Mouse (Mus musculus) lung, embryonic 14.5 days (tissue): ENCODE measurements around the gene Gm20388. TPM values are rescaled to one million over a fixed set of nuclear protein-coding genes. Genes with fewer than 3 reads are reported as not detected.
A peak's percentile ranks its signal among the peaks of the same experiment; 100 is the strongest.

ENCODE experiments used
- ATAC-seq: fragments of 200-750 bp; cut with Nextera tagmentation; 2 replicates; pipeline ENCODE4 v1.8.0; 2017; ENCODE audit warnings: mild to moderate bottlenecking, moderate TSS enrichment, moderate library complexity; ENCODE audit not compliant: insufficient read depth
- DNase-seq: peaks from one replicate; pipeline ENCODE4 v3.0.0-alpha.2; 2015
- H3K27ac ChIP-seq: fragments of 300-500 bp; sonication (generic); 2 replicates; pipeline ENCODE4 v1.5.1; 2014; ENCODE audit warnings: low read depth, mild to moderate bottlenecking, moderate library complexity
- H3K27me3 ChIP-seq: fragments of 300-500 bp; sonication (generic); 2 replicates; pipeline ENCODE4 v1.6.1; 2014; ENCODE audit warnings: low read length, control low read depth; ENCODE audit not compliant: insufficient read depth
- H3K36me3 ChIP-seq: fragments of 300-500 bp; sonication (generic); 2 replicates; pipeline ENCODE4 v1.6.1; 2014; ENCODE audit warnings: control low read depth; ENCODE audit not compliant: insufficient read depth
- H3K4me1 ChIP-seq: fragments of 300-500 bp; sonication (generic); 2 replicates; pipeline ENCODE4 v1.6.1; 2014; ENCODE audit warnings: antibody characterized with exemption, control low read depth; ENCODE audit not compliant: insufficient read depth
- H3K4me2 ChIP-seq: fragments of 300-500 bp; sonication (generic); 2 replicates; pipeline ENCODE4 v1.6.1; 2014; ENCODE audit warnings: mild to moderate bottlenecking
- H3K4me3 ChIP-seq: fragments of 300-500 bp; sonication (generic); 2 replicates; pipeline ENCODE4 v1.5.1; 2014; ENCODE audit warnings: low read depth, low read length
- H3K9ac ChIP-seq: fragments of 300-500 bp; sonication (generic); 2 replicates; pipeline ENCODE4 v1.6.1; 2014
- H3K9me3 ChIP-seq: fragments of 300-500 bp; sonication (generic); 2 replicates; pipeline ENCODE4 v1.6.1; 2016; ENCODE audit warnings: low read depth, low read length, control low read depth
- CTCF ChIP-seq: IDR thresholded peaks from 2 replicates; pipeline ENCODE4 v1.5.1; 2016; ENCODE audit warnings: antibody characterized with exemption, low read depth
- WGBS: fragments of 180-500 bp; shearing (Covaris S2); extraction: QIAGEN DNeasy Blood & Tissue Kit; methylation state at CpG from one replicate; pipeline ENCODE4 v1.1.7; 2014; 5-methylcytosine and 5-hydroxymethylcytosine counted together
- polyA plus RNA-seq: library from polyadenylated mRNA; unstranded; fragments of >200 nt; fragmentation: Nextera tagmentation; extraction: Ambion mirVana; gene quantifications from 2 replicates; pipeline ENCODE4 v1.2.1, GENCODE M21; 2014

Gene Gm20388
- polyA plus RNA-seq, 1 experiment from 2014 or later, result not detected

- Histone ChIP-seq H3K27ac (peak overlapping the region; percentile 65), H3K4me2 (no peak overlapping the region), H3K9ac (no peak overlapping the region), H3K9me3 (no peaks in the 10 kb centered on the region), H3K27me3 (no peaks in the 10 kb centered on the region), H3K36me3 (no peaks in the 10 kb centered on the region), H3K4me1 (peaks cover 7% of the 10 kb centered on the region), H3K4me3 (no peak overlapping the region)
- 52% methylated on average over 7 of the region's 7 CpGs for WGBS
- peak; percentile 28 for DNase-seq
- ATAC-seq, result no peak
- no peak for TF ChIP-seq CTCF
Measured at GRCm38 (mm10) chr8:123146390-123146789, 3235.7 kb downstream of the Gm20388 start.

DNA sequence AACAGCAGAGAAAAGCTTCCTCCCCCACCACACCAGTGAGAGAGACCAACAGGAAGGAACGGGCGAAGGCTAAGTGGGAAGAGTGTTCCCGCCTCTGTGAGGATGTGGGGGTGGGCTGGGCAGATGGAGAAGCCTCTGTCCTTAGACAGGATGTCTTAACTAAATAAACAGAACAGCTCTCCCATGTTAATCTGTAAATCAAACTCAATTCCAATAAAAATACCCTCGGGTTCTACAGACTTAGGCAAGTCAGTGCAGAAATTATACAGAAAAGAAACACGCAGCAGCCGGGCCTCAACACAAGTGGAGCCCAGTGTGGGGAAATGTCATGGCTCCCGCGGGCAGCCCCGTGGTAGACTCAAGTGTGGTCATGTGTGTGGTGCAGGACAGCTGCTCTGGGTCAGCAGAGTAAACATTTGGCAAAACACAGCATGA lies 3240.1 kb downstream of the Gm20388 start:
- H3K9ac ChIP-seq, result no peak overlapping the region
- H3K4me1 ChIP-seq, result no peaks in the 10 kb centered on the region
- no peak for TF ChIP-seq CTCF
- ATAC-seq (peak; percentile 69; the same call in 1 of the 2 replicates), DNase-seq (peak; percentile 72)
- no peak overlapping the region for H3K4me2 ChIP-seq
- H3K4me3 ChIP-seq, result no peak overlapping the region
- WGBS, result 32% methylated on average over 9 of the region's 9 CpGs
- peak overlapping the region; percentile 63; the same call in 1 of the 2 replicates for H3K27ac ChIP-seq
- H3K9me3 ChIP-seq, result no peaks in the 10 kb centered on the region
- H3K36me3 ChIP-seq, result no peaks in the 10 kb centered on the region
- no peaks in the 10 kb centered on the region for H3K27me3 ChIP-seq

GRCm38 (mm10) chr8:123155177-123155576 lies 3244.5 kb downstream of the Gm20388 start:
- Histone ChIP-seq H3K36me3 (no peaks in the 10 kb centered on the region), H3K4me3 (no peak overlapping the region), H3K9ac (no peak overlapping the region), H3K9me3 (no peaks in the 10 kb centered on the region), H3K4me2 (no peak overlapping the region), H3K27ac (no peak overlapping the region), H3K27me3 (no peaks in the 10 kb centered on the region), H3K4me1 (peaks cover 8% of the 10 kb centered on the region; the same call in 1 of the 2 replicates)
- WGBS, result 75% methylated on average over 5 of the region's 5 CpGs
- no peak for ATAC-seq
- peak; percentile 61 for TF ChIP-seq CTCF
- DNase-seq, result peak; percentile 39

- Histone ChIP-seq H3K27me3 (no peaks in the 10 kb centered on the region), H3K4me1 (peaks cover 8% of the 10 kb centered on the region; the same call in 1 of the 2 replicates), H3K9ac (no peak overlapping the region), H3K36me3 (no peaks in the 10 kb centered on the region), H3K27ac (no peak overlapping the region), H3K4me2 (no peak overlapping the region), H3K9me3 (no peaks in the 10 kb centered on the region), H3K4me3 (no peak overlapping the region)
- TF ChIP-seq CTCF, result no peak
- 63% methylated on average over 9 of the region's 9 CpGs for WGBS
- ATAC-seq (peak; percentile 32; the same call in 1 of the 2 replicates), DNase-seq (no peak)
Measured at GRCm38 (mm10) chr8:123156070-123156773, 3245.6 kb downstream of the Gm20388 start.

GRCm38 (mm10) chr8:123157888-123158465 lies 3247.3 kb downstream of the Gm20388 start, which contains the start of gene Sult5a1:
Sult5a1 (minus strand) TSS chr8:123158315.
- ATAC-seq (peak; percentile 72), DNase-seq (peak; percentile 64)
- H3K4me1 ChIP-seq, result peaks cover 8% of the 10 kb centered on the region; the same call in 1 of the 2 replicates
- peak within 1 kb of the TSS; percentile 19 for H3K9ac ChIP-seq
- WGBS, result 26% methylated on average over 13 of the region's 13 CpGs
- peak within 1 kb of the TSS; percentile 50 for H3K27ac ChIP-seq
- peak within 1 kb of the TSS; percentile 38 for H3K4me2 ChIP-seq
- H3K9me3 ChIP-seq, result no peaks in the 10 kb centered on the region
- peak; percentile 38 for TF ChIP-seq CTCF
- no peaks in the 10 kb centered on the region for H3K27me3 ChIP-seq
- peak within 1 kb of the TSS; percentile 17 for H3K4me3 ChIP-seq
- no peaks in the 10 kb centered on the region for H3K36me3 ChIP-seq

GRCm38 (mm10) chr8:123181391-123181790 lies 3270.8 kb downstream of the Gm20388 start:
- no peak for TF ChIP-seq CTCF
- DNase-seq, result no peak
- no peak for ATAC-seq
- Histone ChIP-seq H3K4me3 (no peak overlapping the region), H3K9ac (no peak overlapping the region), H3K27me3 (no peaks in the 10 kb centered on the region), H3K4me1 (peaks cover 9% of the 10 kb centered on the region; the same call in 1 of the 2 replicates), H3K36me3 (no peaks in the 10 kb centered on the region), H3K27ac (no peak overlapping the region), H3K9me3 (peaks cover 7% of the 10 kb centered on the region; the same call in 1 of the 2 replicates), H3K4me2 (no peak overlapping the region)
- 50% methylated on average over 3 of the region's 3 CpGs for WGBS
